Mouse (Mus musculus): ENCODE data around the gene Grik2. TPM values are rescaled to one million over a fixed set of nuclear protein-coding genes. Genes with fewer than 3 reads are reported as not detected.
"Not testable (repeated sequence)": the region's sequence is repeated elsewhere in the genome, so short reads cannot be mapped to it uniquely, and the experiment has no call there.

Grik2 gene
- polyA plus RNA-seq, 1 experiment from 2014 or later: 0.05 TPM

DNA sequence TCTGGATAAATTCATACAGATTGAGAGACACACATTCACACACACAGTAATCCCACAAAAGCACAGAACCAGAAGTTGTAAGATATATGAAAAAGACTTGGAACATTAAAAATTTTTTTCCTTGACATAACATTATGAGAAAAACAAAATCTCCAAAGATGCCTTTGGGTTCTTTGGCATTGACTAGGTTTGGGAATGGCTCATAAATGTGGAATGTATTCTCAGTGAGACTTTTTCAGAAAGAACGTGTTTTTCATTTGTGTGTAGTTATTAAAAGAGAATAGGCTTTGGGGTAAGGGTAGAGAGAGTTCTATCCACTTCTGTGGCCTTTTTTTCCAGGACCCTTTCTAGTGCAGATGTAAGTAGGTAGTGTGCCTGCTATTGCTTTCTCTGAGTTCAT, 597.3 kb downstream of the Grik2 start:
- H3K4me1 ChIP-seq (ENCODE audit: control insufficient read depth, low read depth, low read length): no peaks in the 10 kb centered on the region
- H3K27me3 ChIP-seq (ENCODE audit: control insufficient read depth, insufficient read depth, low read depth, low read length): no peaks in the 10 kb centered on the region
- H3K9ac ChIP-seq (ENCODE audit: low read depth, low read length): no peak overlapping the region
- no peak overlapping the region for H3K27ac ChIP-seq (ENCODE audit: low read length)
- no peak for ATAC-seq (ENCODE audit: low read depth)
- H3K4me3 ChIP-seq (ENCODE audit: low read depth, low read length): no peak overlapping the region
- no peak overlapping the region for H3K4me2 ChIP-seq (ENCODE audit: low read depth, low read length)
- no peaks in the 10 kb centered on the region for H3K9me3 ChIP-seq (replicated peaks; ENCODE audit: control insufficient read depth, low read length)
- H3K36me3 ChIP-seq (ENCODE audit: control insufficient read depth, insufficient read depth): no peaks in the 10 kb centered on the region
- WGBS (ENCODE audit: insufficient replicate concordance): 54% methylated on average over 1 of the region's 1 CpGs

DNA sequence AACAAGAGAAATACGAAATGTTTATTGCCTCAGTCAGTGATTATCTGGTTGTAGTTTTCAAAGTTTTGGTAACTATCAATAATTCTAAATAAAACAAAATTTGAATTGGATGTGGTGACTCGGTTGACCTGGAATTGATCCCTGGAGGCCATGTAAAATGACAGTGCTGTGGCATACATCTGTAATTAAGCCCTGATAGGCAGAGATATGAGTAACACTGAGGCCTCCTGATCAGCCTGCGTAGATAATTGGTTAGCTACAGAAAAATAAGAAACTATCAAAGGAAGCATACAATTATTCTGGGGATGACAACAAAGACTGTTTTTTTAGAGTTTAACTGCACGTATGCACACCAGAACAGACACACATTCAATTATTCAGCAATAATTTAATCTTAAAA, 634.4 kb downstream of the Grik2 start:
- Histone ChIP-seq H3K4me3 (ENCODE audit: low read depth, low read length) (no peak overlapping the region), H3K27ac (ENCODE audit: low read length) (no peak overlapping the region), H3K27me3 (ENCODE audit: control insufficient read depth, insufficient read depth, low read depth, low read length) (no peaks in the 10 kb centered on the region), H3K36me3 (ENCODE audit: control insufficient read depth, insufficient read depth) (no peaks in the 10 kb centered on the region), H3K4me2 (ENCODE audit: low read depth, low read length) (no peak overlapping the region), H3K9ac (ENCODE audit: low read depth, low read length) (no peak overlapping the region), H3K9me3 (replicated peaks; ENCODE audit: control insufficient read depth, low read length) (no peaks in the 10 kb centered on the region), H3K4me1 (ENCODE audit: control insufficient read depth, low read depth, low read length) (no peaks in the 10 kb centered on the region)
- 59% methylated on average over 4 of the region's 4 CpGs for WGBS (ENCODE audit: insufficient replicate concordance)
- no peak for ATAC-seq (ENCODE audit: low read depth)

DNA sequence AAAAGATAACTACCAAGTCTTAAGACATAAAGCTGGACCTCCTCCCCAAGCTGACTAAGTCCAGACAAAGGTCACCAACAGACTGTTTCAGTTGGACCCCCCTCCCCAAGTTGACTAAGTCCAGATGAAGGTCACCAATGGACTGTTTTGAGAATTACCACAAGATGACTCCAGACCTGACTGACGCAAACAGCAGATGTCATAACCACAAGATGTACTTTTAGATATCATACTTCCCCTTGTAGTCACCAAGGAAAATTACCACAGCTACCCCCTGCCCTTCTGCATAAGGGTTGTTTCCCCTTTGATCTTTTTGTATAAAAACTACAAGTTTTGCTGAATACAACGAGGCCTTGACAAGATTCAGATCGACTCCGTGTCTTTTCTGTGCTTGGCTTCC, 637.1 kb downstream of the Grik2 start:
- H3K36me3 ChIP-seq (ENCODE audit: control insufficient read depth, insufficient read depth); H3K9me3 ChIP-seq (replicated peaks; ENCODE audit: control insufficient read depth, low read length); H3K9ac ChIP-seq (ENCODE audit: low read depth, low read length); H3K4me1 ChIP-seq (ENCODE audit: control insufficient read depth, low read depth, low read length); H3K4me3 ChIP-seq (ENCODE audit: low read depth, low read length); H3K27me3 ChIP-seq (ENCODE audit: control insufficient read depth, insufficient read depth, low read depth, low read length); ATAC-seq (ENCODE audit: low read depth); H3K4me2 ChIP-seq (ENCODE audit: low read depth, low read length); H3K27ac ChIP-seq (ENCODE audit: low read length): not testable (repeated sequence)
- WGBS (ENCODE audit: insufficient replicate concordance): 42% methylated on average over 4 of the region's 4 CpGs

DNA sequence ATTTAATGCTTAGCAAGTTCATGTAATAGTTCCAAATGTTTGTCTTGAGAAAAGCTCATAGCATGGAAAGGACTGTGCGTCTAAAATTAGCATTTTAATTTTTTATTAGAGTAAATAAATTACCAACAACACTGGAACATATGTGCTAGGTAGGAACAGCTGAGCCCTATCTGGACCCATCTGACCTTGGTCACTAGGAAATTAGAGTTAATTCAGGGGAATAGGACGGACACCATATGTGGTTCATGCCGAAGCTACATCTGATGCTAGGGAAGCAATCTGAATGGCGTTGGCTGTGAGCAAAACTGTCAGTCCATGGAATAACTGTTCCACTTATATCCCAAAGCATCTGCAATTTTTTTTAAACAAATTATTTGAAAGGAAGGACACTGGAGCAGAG, 638.9 kb downstream of the Grik2 start:
- H3K4me1 ChIP-seq (ENCODE audit: control insufficient read depth, low read depth, low read length): no peaks in the 10 kb centered on the region
- WGBS (ENCODE audit: insufficient replicate concordance): 63% methylated on average over 4 of the region's 4 CpGs
- no peaks in the 10 kb centered on the region for H3K27me3 ChIP-seq (ENCODE audit: control insufficient read depth, insufficient read depth, low read depth, low read length)
- H3K9ac ChIP-seq (ENCODE audit: low read depth, low read length): no peak overlapping the region
- no peak overlapping the region for H3K4me2 ChIP-seq (ENCODE audit: low read depth, low read length)
- H3K36me3 ChIP-seq (ENCODE audit: control insufficient read depth, insufficient read depth): no peaks in the 10 kb centered on the region
- H3K4me3 ChIP-seq (ENCODE audit: low read depth, low read length): no peak overlapping the region
- no peak overlapping the region for H3K27ac ChIP-seq (ENCODE audit: low read length)
- no peaks in the 10 kb centered on the region for H3K9me3 ChIP-seq (replicated peaks; ENCODE audit: control insufficient read depth, low read length)
- ATAC-seq (ENCODE audit: low read depth): no peak

DNA sequence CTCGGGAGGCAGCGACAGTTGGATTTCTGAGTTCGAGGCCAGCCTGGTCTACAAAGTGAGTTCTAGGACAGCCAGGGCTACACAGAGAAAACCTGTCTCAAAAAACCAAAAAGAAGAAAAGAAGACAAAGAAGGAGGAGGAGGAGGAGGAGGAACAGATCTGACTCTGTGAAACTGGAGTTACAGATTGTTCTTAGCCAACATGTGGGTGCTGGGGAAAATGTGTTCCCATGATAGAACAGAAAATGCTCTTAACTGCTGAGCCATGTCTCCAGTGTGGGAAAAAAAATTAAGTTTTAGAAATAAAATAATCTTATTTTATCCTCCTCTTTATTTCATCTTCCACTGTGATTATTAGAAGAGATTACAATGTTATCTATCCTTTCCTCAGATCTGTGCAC, 645.9 kb downstream of the Grik2 start:
- Histone ChIP-seq H3K4me3 (ENCODE audit: low read depth, low read length) (no peak overlapping the region), H3K4me1 (ENCODE audit: control insufficient read depth, low read depth, low read length) (no peaks in the 10 kb centered on the region), H3K4me2 (ENCODE audit: low read depth, low read length) (no peak overlapping the region), H3K9me3 (replicated peaks; ENCODE audit: control insufficient read depth, low read length) (no peaks in the 10 kb centered on the region), H3K9ac (ENCODE audit: low read depth, low read length) (no peak overlapping the region), H3K27ac (ENCODE audit: low read length) (no peak overlapping the region), H3K36me3 (ENCODE audit: control insufficient read depth, insufficient read depth) (no peaks in the 10 kb centered on the region), H3K27me3 (ENCODE audit: control insufficient read depth, insufficient read depth, low read depth, low read length) (no peaks in the 10 kb centered on the region)
- ATAC-seq (ENCODE audit: low read depth): no peak
- 64% methylated on average over 3 of the region's 3 CpGs for WGBS (ENCODE audit: insufficient replicate concordance)

DNA sequence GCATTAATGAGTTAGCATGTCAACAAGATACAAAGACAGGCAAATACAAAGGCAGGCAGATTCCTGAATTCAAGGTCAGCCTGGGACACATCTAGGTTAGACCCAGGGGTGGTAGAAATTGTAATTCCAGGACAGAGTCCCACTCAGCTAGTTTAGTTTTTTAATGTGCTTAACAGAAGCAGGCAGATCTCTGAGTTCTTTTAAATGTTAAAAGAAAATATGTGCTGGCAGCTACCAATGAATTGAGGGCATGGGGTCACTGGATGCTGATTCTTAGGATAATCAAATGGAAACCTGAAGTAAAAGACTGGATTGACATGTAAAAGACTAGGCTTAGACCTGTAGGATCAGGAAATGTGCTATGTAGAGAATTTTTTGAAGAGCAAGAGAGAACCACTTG, 651.8 kb downstream of the Grik2 start:
- no peak overlapping the region for H3K27ac ChIP-seq (ENCODE audit: low read length)
- no peak overlapping the region for H3K9ac ChIP-seq (ENCODE audit: low read depth, low read length)
- no peak overlapping the region for H3K4me2 ChIP-seq (ENCODE audit: low read depth, low read length)
- no peaks in the 10 kb centered on the region for H3K4me1 ChIP-seq (ENCODE audit: control insufficient read depth, low read depth, low read length)
- no peak for ATAC-seq (ENCODE audit: low read depth)
- no peaks in the 10 kb centered on the region for H3K9me3 ChIP-seq (replicated peaks; ENCODE audit: control insufficient read depth, low read length)
- no peaks in the 10 kb centered on the region for H3K36me3 ChIP-seq (ENCODE audit: control insufficient read depth, insufficient read depth)
- no peak overlapping the region for H3K4me3 ChIP-seq (ENCODE audit: low read depth, low read length)
- H3K27me3 ChIP-seq (ENCODE audit: control insufficient read depth, insufficient read depth, low read depth, low read length): no peaks in the 10 kb centered on the region

DNA sequence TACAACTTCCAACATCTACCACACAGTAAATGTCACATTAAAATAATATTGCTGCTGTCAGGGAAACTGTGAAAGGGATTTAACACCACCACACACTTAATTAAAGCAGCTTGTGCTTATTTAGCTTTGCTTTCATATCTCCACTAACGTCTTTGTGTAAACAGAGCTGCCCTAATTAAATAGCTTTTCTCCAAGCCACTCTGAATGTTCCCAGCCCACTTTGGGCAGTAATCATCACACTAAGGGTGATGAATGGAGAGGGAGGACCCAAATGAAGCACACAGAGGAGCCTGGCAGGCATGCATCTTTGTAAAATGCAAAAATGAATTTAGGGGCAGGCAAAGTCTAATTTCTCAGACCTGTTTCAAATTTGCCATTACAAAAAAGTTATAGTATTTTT, 657.3 kb downstream of the Grik2 start:
- no peak overlapping the region for H3K27ac ChIP-seq (ENCODE audit: low read length)
- 26% methylated on average over 1 of the region's 1 CpGs for WGBS (ENCODE audit: insufficient replicate concordance)
- H3K4me3 ChIP-seq (ENCODE audit: low read depth, low read length): no peak overlapping the region
- ATAC-seq (ENCODE audit: low read depth): no peak
- no peaks in the 10 kb centered on the region for H3K9me3 ChIP-seq (replicated peaks; ENCODE audit: control insufficient read depth, low read length)
- H3K27me3 ChIP-seq (ENCODE audit: control insufficient read depth, insufficient read depth, low read depth, low read length): no peaks in the 10 kb centered on the region
- no peaks in the 10 kb centered on the region for H3K4me1 ChIP-seq (ENCODE audit: control insufficient read depth, low read depth, low read length)
- no peaks in the 10 kb centered on the region for H3K36me3 ChIP-seq (ENCODE audit: control insufficient read depth, insufficient read depth)
- H3K9ac ChIP-seq (ENCODE audit: low read depth, low read length): no peak overlapping the region
- H3K4me2 ChIP-seq (ENCODE audit: low read depth, low read length): no peak overlapping the region

DNA sequence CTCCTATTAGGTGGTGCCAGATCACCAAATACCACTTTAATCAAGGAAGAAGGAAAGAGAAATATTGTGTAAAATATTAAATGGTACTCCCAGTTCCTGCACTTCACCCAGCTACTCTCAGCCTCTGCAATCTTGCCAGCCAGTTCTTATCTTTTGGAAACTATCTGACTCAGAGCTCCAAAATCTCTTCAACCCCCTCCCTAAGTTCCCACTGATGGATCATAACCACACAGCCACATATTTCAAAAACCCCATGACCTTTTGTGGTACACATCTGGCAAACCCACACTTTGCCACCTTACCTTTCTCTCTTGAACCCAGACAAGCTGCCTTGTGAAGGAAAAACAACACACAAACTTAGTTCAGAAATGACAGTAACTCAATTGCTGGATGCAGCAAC, 738.2 kb downstream of the Grik2 start:
- Histone ChIP-seq H3K4me3 (ENCODE audit: low read depth, low read length) (no peak overlapping the region), H3K9ac (ENCODE audit: low read depth, low read length) (no peak overlapping the region), H3K27ac (ENCODE audit: low read length) (no peak overlapping the region), H3K4me1 (ENCODE audit: control insufficient read depth, low read depth, low read length) (no peaks in the 10 kb centered on the region), H3K27me3 (ENCODE audit: control insufficient read depth, insufficient read depth, low read depth, low read length) (no peaks in the 10 kb centered on the region), H3K9me3 (replicated peaks; ENCODE audit: control insufficient read depth, low read length) (no peaks in the 10 kb centered on the region), H3K36me3 (ENCODE audit: control insufficient read depth, insufficient read depth) (no peaks in the 10 kb centered on the region), H3K4me2 (ENCODE audit: low read depth, low read length) (no peak overlapping the region)
- ATAC-seq (ENCODE audit: low read depth): no peak

DNA sequence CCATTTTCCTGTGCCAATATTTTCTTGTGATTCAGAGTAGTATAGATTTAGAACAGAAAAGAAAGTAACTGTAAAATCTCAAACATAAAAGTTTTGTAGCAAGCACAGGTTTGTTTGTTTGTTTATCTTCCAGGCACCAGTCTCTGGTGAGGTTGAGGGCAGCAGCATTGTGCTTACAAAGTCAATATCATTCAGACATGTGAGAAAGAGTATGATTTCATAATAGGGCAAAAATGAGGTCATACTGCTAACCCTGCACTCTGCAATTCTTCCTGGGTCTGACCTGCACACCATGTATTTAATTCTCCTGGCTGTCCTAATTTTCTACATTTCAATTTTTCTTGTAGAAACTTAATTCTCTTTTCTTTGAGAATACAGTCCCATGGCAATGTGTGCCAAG, 739.2 kb downstream of the Grik2 start:
- no peaks in the 10 kb centered on the region for H3K9me3 ChIP-seq (replicated peaks; ENCODE audit: control insufficient read depth, low read length)
- no peaks in the 10 kb centered on the region for H3K36me3 ChIP-seq (ENCODE audit: control insufficient read depth, insufficient read depth)
- H3K4me3 ChIP-seq (ENCODE audit: low read depth, low read length): no peak overlapping the region
- no peak for ATAC-seq (ENCODE audit: low read depth)
- no peaks in the 10 kb centered on the region for H3K27me3 ChIP-seq (ENCODE audit: control insufficient read depth, insufficient read depth, low read depth, low read length)
- H3K27ac ChIP-seq (ENCODE audit: low read length): no peak overlapping the region
- H3K9ac ChIP-seq (ENCODE audit: low read depth, low read length): no peak overlapping the region
- H3K4me1 ChIP-seq (ENCODE audit: control insufficient read depth, low read depth, low read length): no peaks in the 10 kb centered on the region
- no peak overlapping the region for H3K4me2 ChIP-seq (ENCODE audit: low read depth, low read length)

All from liver, embryonic 16.5 days (tissue).